Mouse (Mus musculus): ENCODE results near the gene RPS10-NUDT3. TPM values are rescaled to one million over a fixed set of nuclear protein-coding genes. Genes with fewer than 3 reads are reported as not detected.

RPS10-NUDT3 gene
- polyA plus RNA-seq (2015; fragmentation: Nextera tagmentation; extraction: Ambion mirVana) = not detected in 2 replicates

- H3K9me3 ChIP-seq = no peaks in the 10 kb centered on the region
Measured at GRCm38 (mm10) chr17:27634871-27635574, at the start of gene RPS10-NUDT3. RPS10-NUDT3 (minus strand) TSS chr17:27635222.

GRCm38 (mm10) chr17:27678924-27679813 is 44.1 kb upstream of the RPS10-NUDT3 start:
- H3K9me3 ChIP-seq = no peaks in the 10 kb centered on the region

More at GRCm38 (mm10) chr17:27634871-27635574, at the start of gene RPS10-NUDT3:
- Histone ChIP-seq H3K27ac (peak within 1 kb of the TSS; percentile 90), H3K27me3 (replicated peaks) (no peaks in the 10 kb centered on the region), H3K4me1 (peaks cover 42% of the 10 kb centered on the region), H3K9ac (peak within 1 kb of the TSS; percentile 70), H3K36me3 (peaks cover 30% of the 10 kb centered on the region), H3K4me3 (replicated peaks) (peak within 1 kb of the TSS; percentile 81), H3K4me2 (peak within 1 kb of the TSS; percentile 83)
- peak; percentile 97 for ATAC-seq (ENCODE audit: insufficient read depth, low FRiP score, low read depth)
- under 1% methylated on average over 67 of the region's 72 CpGs for WGBS

GRCm38 (mm10) chr17:27677756-27678155 is 42.7 kb upstream of the RPS10-NUDT3 start:
- Histone ChIP-seq H3K9me3 (no peaks in the 10 kb centered on the region), H3K36me3 (no peaks in the 10 kb centered on the region), H3K27me3 (replicated peaks) (no peaks in the 10 kb centered on the region), H3K4me3 (replicated peaks) (no peak overlapping the region), H3K9ac (no peak overlapping the region), H3K27ac (no peak overlapping the region), H3K4me2 (no peak overlapping the region), H3K4me1 (no peaks in the 10 kb centered on the region)
- WGBS = 79% methylated on average over 5 of the region's 5 CpGs
- no peak for ATAC-seq (ENCODE audit: insufficient read depth, low FRiP score, low read depth)

More at GRCm38 (mm10) chr17:27678924-27679813, 44.1 kb upstream of the RPS10-NUDT3 start:
- no peak overlapping the region for H3K4me2 ChIP-seq
- 47% methylated on average over 11 of the region's 11 CpGs for WGBS
- H3K4me1 ChIP-seq = no peaks in the 10 kb centered on the region
- peak; percentile 70; the same call in 1 of the 2 replicates for ATAC-seq (ENCODE audit: insufficient read depth, low FRiP score, low read depth)
- H3K27me3 ChIP-seq (replicated peaks) = no peaks in the 10 kb centered on the region
- H3K4me3 ChIP-seq (replicated peaks) = no peak overlapping the region
- H3K27ac ChIP-seq = no peak overlapping the region
- H3K9ac ChIP-seq = no peak overlapping the region
- H3K36me3 ChIP-seq = no peaks in the 10 kb centered on the region

- no peak overlapping the region for H3K4me2 ChIP-seq
- no peaks in the 10 kb centered on the region for H3K4me1 ChIP-seq
- no peaks in the 10 kb centered on the region for H3K9me3 ChIP-seq
- WGBS = 53% methylated on average over 7 of the region's 7 CpGs
- no peak for ATAC-seq (ENCODE audit: insufficient read depth, low FRiP score, low read depth)
- H3K36me3 ChIP-seq = no peaks in the 10 kb centered on the region
- H3K9ac ChIP-seq = no peak overlapping the region
- H3K27ac ChIP-seq = no peak overlapping the region
- no peaks in the 10 kb centered on the region for H3K27me3 ChIP-seq (replicated peaks)
- no peak overlapping the region for H3K4me3 ChIP-seq (replicated peaks)
Measured at GRCm38 (mm10) chr17:27676270-27676669, 41.2 kb upstream of the RPS10-NUDT3 start.

- H3K27me3 ChIP-seq (replicated peaks) = no peaks in the 10 kb centered on the region
- H3K36me3 ChIP-seq = no peaks in the 10 kb centered on the region
- H3K9me3 ChIP-seq = no peaks in the 10 kb centered on the region
- H3K27ac ChIP-seq = no peak overlapping the region
- no peak overlapping the region for H3K4me3 ChIP-seq (replicated peaks)
- ATAC-seq (ENCODE audit: insufficient read depth, low FRiP score, low read depth) = no peak
- 54% methylated on average over 9 of the region's 9 CpGs for WGBS
- H3K4me1 ChIP-seq = no peaks in the 10 kb centered on the region
- no peak overlapping the region for H3K9ac ChIP-seq
- H3K4me2 ChIP-seq = no peak overlapping the region
Measured at GRCm38 (mm10) chr17:27675453-27675852, 40.4 kb upstream of the RPS10-NUDT3 start.

GRCm38 (mm10) chr17:27673945-27674344 is 38.9 kb upstream of the RPS10-NUDT3 start:
- H3K4me3 ChIP-seq (replicated peaks) = no peak overlapping the region
- H3K27ac ChIP-seq = no peak overlapping the region
- no peaks in the 10 kb centered on the region for H3K27me3 ChIP-seq (replicated peaks)
- ATAC-seq (ENCODE audit: insufficient read depth, low FRiP score, low read depth) = no peak
- no peaks in the 10 kb centered on the region for H3K9me3 ChIP-seq
- H3K4me2 ChIP-seq = no peak overlapping the region
- 85% methylated on average over 7 of the region's 7 CpGs for WGBS
- H3K36me3 ChIP-seq = no peaks in the 10 kb centered on the region
- no peaks in the 10 kb centered on the region for H3K4me1 ChIP-seq
- H3K9ac ChIP-seq = no peak overlapping the region

- no peak overlapping the region for H3K9ac ChIP-seq
- no peaks in the 10 kb centered on the region for H3K27me3 ChIP-seq (replicated peaks)
- H3K9me3 ChIP-seq = no peaks in the 10 kb centered on the region
- no peak for ATAC-seq (ENCODE audit: insufficient read depth, low FRiP score, low read depth)
- H3K4me2 ChIP-seq = no peak overlapping the region
- 75% methylated on average over 6 of the region's 6 CpGs for WGBS
- H3K27ac ChIP-seq = no peak overlapping the region
- H3K4me3 ChIP-seq (replicated peaks) = no peak overlapping the region
- no peaks in the 10 kb centered on the region for H3K36me3 ChIP-seq
- H3K4me1 ChIP-seq = no peaks in the 10 kb centered on the region
Measured at GRCm38 (mm10) chr17:27671720-27672119, 36.7 kb upstream of the RPS10-NUDT3 start.

GRCm38 (mm10) chr17:27658767-27659166 is 23.7 kb upstream of the RPS10-NUDT3 start:
- Histone ChIP-seq H3K36me3 (no peaks in the 10 kb centered on the region), H3K4me3 (replicated peaks) (no peak overlapping the region), H3K4me1 (peaks cover 11% of the 10 kb centered on the region), H3K4me2 (no peak overlapping the region), H3K27me3 (replicated peaks) (peaks cover 31% of the 10 kb centered on the region), H3K9ac (no peak overlapping the region), H3K9me3 (no peaks in the 10 kb centered on the region), H3K27ac (no peak overlapping the region)
- 61% methylated on average over 7 of the region's 7 CpGs for WGBS
- ATAC-seq (ENCODE audit: insufficient read depth, low FRiP score, low read depth) = no peak

- H3K27ac ChIP-seq = no peak overlapping the region
- H3K9me3 ChIP-seq = no peaks in the 10 kb centered on the region
- H3K4me3 ChIP-seq (replicated peaks) = no peak overlapping the region
- peaks cover 31% of the 10 kb centered on the region for H3K27me3 ChIP-seq (replicated peaks)
- no peak overlapping the region for H3K4me2 ChIP-seq
- H3K9ac ChIP-seq = no peak overlapping the region
- no peak for ATAC-seq (ENCODE audit: insufficient read depth, low FRiP score, low read depth)
- H3K36me3 ChIP-seq = no peaks in the 10 kb centered on the region
- peaks cover 11% of the 10 kb centered on the region for H3K4me1 ChIP-seq
- 56% methylated on average over 8 of the region's 8 CpGs for WGBS
Measured at GRCm38 (mm10) chr17:27657123-27657522, 22.1 kb upstream of the RPS10-NUDT3 start.

GRCm38 (mm10) chr17:27656414-27656813 is 21.4 kb upstream of the RPS10-NUDT3 start:
- WGBS = 18% methylated on average over 5 of the region's 5 CpGs
- no peak overlapping the region for H3K9ac ChIP-seq
- H3K9me3 ChIP-seq = no peaks in the 10 kb centered on the region
- peaks cover 31% of the 10 kb centered on the region for H3K27me3 ChIP-seq (replicated peaks)
- H3K36me3 ChIP-seq = no peaks in the 10 kb centered on the region
- H3K4me2 ChIP-seq = peak overlapping the region; percentile 67; the same call in 1 of the 2 replicates
- peaks cover 11% of the 10 kb centered on the region for H3K4me1 ChIP-seq
- H3K27ac ChIP-seq = no peak overlapping the region
- ATAC-seq (ENCODE audit: insufficient read depth, low FRiP score, low read depth) = no peak
- H3K4me3 ChIP-seq (replicated peaks) = no peak overlapping the region

GRCm38 (mm10) chr17:27656011-27656399 is 21.0 kb upstream of the RPS10-NUDT3 start:
- Histone ChIP-seq H3K9ac (no peak overlapping the region), H3K27me3 (replicated peaks) (peaks cover 31% of the 10 kb centered on the region), H3K27ac (no peak overlapping the region), H3K4me2 (peak overlapping the region; percentile 67), H3K36me3 (no peaks in the 10 kb centered on the region), H3K9me3 (no peaks in the 10 kb centered on the region), H3K4me1 (peaks cover 11% of the 10 kb centered on the region), H3K4me3 (replicated peaks) (peak overlapping the region; percentile 38)
- ATAC-seq (ENCODE audit: insufficient read depth, low FRiP score, low read depth) = no peak
- 6% methylated on average over 14 of the region's 14 CpGs for WGBS
